Mouse (Mus musculus) liver, postnatal 0 days (tissue): Measurements from ENCODE around the gene Igf2bp1.

ENCODE experiments used
- CTCF ChIP-seq: sonication (generic); IDR thresholded peaks from 2 replicates; pipeline ENCODE4 v1.5.1; 2016; ENCODE audit warnings: antibody characterized with exemption, low read depth
- EP300 ChIP-seq: IDR thresholded peaks from 2 replicates; pipeline ENCODE4 v1.6.1; 2016; ENCODE audit warnings: antibody characterized with exemption, low read depth, mild to moderate bottlenecking

DNA sequence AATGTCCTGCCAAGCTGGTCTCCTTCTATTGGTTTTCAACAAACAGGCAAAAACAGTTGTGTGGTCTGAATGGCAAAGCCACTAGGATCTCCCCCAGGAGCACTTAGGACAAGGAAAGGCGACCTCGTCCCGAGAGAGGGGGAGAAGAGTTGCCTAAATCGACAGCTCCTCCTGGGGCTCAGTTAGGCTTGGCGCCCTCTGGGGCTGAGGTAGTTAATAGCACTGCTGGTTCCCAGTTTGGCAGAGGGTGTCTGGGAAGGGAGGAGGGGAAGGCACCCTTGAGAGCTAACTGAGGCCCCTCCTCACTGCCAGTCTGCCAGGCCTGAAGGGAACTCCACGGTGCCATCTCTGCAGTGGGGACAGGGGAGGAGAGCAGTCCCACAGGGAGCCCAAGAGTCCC is 46.6 kb downstream of the Igf2bp1 start:
- TF ChIP-seq CTCF (peak; percentile 50), EP300 (no peak)
